8 mouse cellular contexts compared by ENCODE assay signal in the genomic region with DNA sequence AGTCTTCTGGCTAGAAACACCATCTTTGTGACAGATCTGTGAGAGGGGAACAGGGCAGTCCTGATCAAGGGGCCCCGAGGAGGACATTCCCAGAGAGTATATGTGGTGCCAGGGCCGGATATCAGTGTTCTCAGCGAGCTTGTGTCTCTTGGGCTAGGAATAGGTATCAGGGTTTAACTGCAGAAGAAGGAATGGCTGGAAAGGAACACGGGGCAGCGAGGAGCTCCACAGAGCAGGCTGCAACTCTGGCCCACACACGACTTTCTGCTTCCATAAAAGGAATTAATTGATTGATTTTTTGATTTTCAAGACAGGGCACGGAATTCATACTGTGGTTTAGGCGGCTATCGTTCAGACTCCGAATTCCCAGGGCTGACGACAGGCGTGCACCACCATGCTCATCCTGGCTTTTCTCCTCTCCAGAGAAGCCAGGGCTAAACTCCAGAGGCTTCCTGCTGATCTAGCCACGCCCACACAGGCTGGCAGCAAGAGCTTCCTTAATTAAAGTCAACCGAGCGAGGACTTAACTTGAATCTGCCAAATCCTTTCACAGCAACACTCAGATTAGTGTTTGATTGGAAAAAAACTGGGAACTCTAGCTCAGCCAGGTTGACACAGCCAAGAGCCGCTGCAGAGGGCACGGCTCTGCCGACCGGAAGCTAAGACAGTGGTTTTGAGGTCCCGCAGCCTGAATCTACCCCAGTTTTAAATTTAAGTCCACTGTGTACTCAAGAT.
DNase-seq lines count a peak whose midpoint lies in the region; ATAC-seq and TF ChIP-seq lines count a peak whose summit lies in the region.

No protein-coding gene starts in this region.

- peak; percentile 77; the same call in 1 of the 2 replicates for ATAC-seq in embryonic facial prominence, embryonic 12.5 days (ENCODE audit: insufficient number of reproducible peaks, insufficient read depth, low FRiP score, low TSS enrichment)
- peak; percentile 60; the same call in 1 of the 2 replicates for ATAC-seq in heart, embryonic 16.5 days (replicated peaks; ENCODE audit: extremely low read depth, insufficient read depth, low FRiP score)
- ATAC-seq in kidney, postnatal 0 days (replicated peaks; ENCODE audit: low FRiP score, low read depth) = peak; percentile 87
- no peak for ATAC-seq in liver, embryonic 13.5 days (ENCODE audit: low read depth)

- H3K27me3 ChIP-seq in embryonic facial prominence, embryonic 12.5 days = peaks cover 4% of the 10 kb centered on the region; the same call in 1 of the 2 replicates
- H3K27me3 ChIP-seq in heart, embryonic 16.5 days (ENCODE audit: control insufficient read depth, insufficient read depth, low read length) = 0 out of 2 replicates have a peak, but pooled peaks cover 2% of the 10 kb centered on the region
- no peaks in the 10 kb centered on the region for H3K27me3 ChIP-seq in kidney, postnatal 0 days (ENCODE audit: insufficient read depth, low read length)
- H3K27me3 ChIP-seq in liver, embryonic 13.5 days = no peaks in the 10 kb centered on the region

- DNase-seq in ovary, adult 18-20 months (ENCODE audit: low spot score) = peak; percentile 17
- no peak for DNase-seq in ovary, postnatal 10 days (ENCODE audit: low spot score)
- DNase-seq in kidney, postnatal 0 days (ENCODE audit: low spot score) = peak; percentile 85
- DNase-seq in liver, embryonic 13.5 days = no peak
- DNase-seq in neural tube, embryonic 10.5 days (ENCODE audit: extremely low spot score, low spot score) = peak; percentile 48
- peak; percentile 22 for DNase-seq in thymus, postnatal 4 days

- peak overlapping the region; percentile 32 for H3K4me3 ChIP-seq in embryonic facial prominence, embryonic 12.5 days
- H3K4me3 ChIP-seq in heart, embryonic 16.5 days (ENCODE audit: low read length) = peak overlapping the region; percentile 48
- H3K4me3 ChIP-seq in kidney, postnatal 0 days (replicated peaks; ENCODE audit: low read depth, low read length) = peak overlapping the region; percentile 20
- H3K4me3 ChIP-seq in liver, embryonic 13.5 days (replicated peaks) = peak overlapping the region; percentile 7; the same call in 1 of the 2 replicates

- peak overlapping the region; percentile 19 for H3K9ac ChIP-seq in embryonic facial prominence, embryonic 12.5 days
- H3K9ac ChIP-seq in heart, embryonic 16.5 days (ENCODE audit: low read length) = peak overlapping the region; percentile 58
- peak overlapping the region; percentile 40; the same call in 1 of the 2 replicates for H3K9ac ChIP-seq in kidney, postnatal 0 days (ENCODE audit: low read depth, low read length)
- no peak overlapping the region for H3K9ac ChIP-seq in liver, embryonic 13.5 days

- no peaks in the 10 kb centered on the region for H3K36me3 ChIP-seq in embryonic facial prominence, embryonic 12.5 days
- H3K36me3 ChIP-seq in heart, embryonic 16.5 days (ENCODE audit: control insufficient read depth, insufficient read depth) = no peaks in the 10 kb centered on the region
- H3K36me3 ChIP-seq in kidney, postnatal 0 days (ENCODE audit: insufficient read depth, low read length) = no peaks in the 10 kb centered on the region
- H3K36me3 ChIP-seq in liver, embryonic 13.5 days = no peaks in the 10 kb centered on the region

- no peak for TF ChIP-seq CTCF in kidney, postnatal 0 days (IDR thresholded peaks at IDR 0.05; ENCODE audit: low read depth)

- H3K9me3 ChIP-seq in embryonic facial prominence, embryonic 12.5 days = no peaks in the 10 kb centered on the region
- H3K9me3 ChIP-seq in heart, embryonic 16.5 days (replicated peaks; ENCODE audit: control insufficient read depth, low read length) = no peaks in the 10 kb centered on the region
- no peaks in the 10 kb centered on the region for H3K9me3 ChIP-seq in kidney, postnatal 0 days (replicated peaks; ENCODE audit: low read length)
- H3K9me3 ChIP-seq in liver, embryonic 13.5 days (replicated peaks) = no peaks in the 10 kb centered on the region

- H3K4me2 ChIP-seq in embryonic facial prominence, embryonic 12.5 days (replicated peaks) = peak overlapping the region; percentile 60
- peak overlapping the region; percentile 66 for H3K4me2 ChIP-seq in heart, embryonic 16.5 days (ENCODE audit: low read depth, low read length)
- H3K4me2 ChIP-seq in kidney, postnatal 0 days (ENCODE audit: low read length) = peak overlapping the region; percentile 57
- H3K4me2 ChIP-seq in liver, embryonic 13.5 days = peak overlapping the region; percentile 51

- WGBS in embryonic facial prominence, embryonic 12.5 days = 7% methylated on average over 20 of the region's 20 CpGs
- 5% methylated on average over 20 of the region's 20 CpGs for WGBS in heart, embryonic 16.5 days
- WGBS in kidney, postnatal 0 days = 8% methylated on average over 20 of the region's 20 CpGs
- WGBS in liver, embryonic 13.5 days (ENCODE audit: insufficient replicate concordance) = 13% methylated on average over 20 of the region's 20 CpGs

- no peak overlapping the region for H3K27ac ChIP-seq in embryonic facial prominence, embryonic 12.5 days
- H3K27ac ChIP-seq in heart, embryonic 16.5 days (ENCODE audit: low read length) = no peak overlapping the region
- H3K27ac ChIP-seq in kidney, postnatal 0 days = peak overlapping the region; percentile 54; the same call in 1 of the 2 replicates
- no peak overlapping the region for H3K27ac ChIP-seq in liver, embryonic 13.5 days

- H3K4me1 ChIP-seq in embryonic facial prominence, embryonic 12.5 days = peaks cover 4% of the 10 kb centered on the region; the same call in 1 of the 2 replicates
- H3K4me1 ChIP-seq in heart, embryonic 16.5 days (ENCODE audit: control insufficient read depth, insufficient read depth, low read length) = no peaks in the 10 kb centered on the region
- peaks cover 6% of the 10 kb centered on the region; the same call in 1 of the 2 replicates for H3K4me1 ChIP-seq in kidney, postnatal 0 days (replicated peaks; ENCODE audit: insufficient read depth, low read length)
- H3K4me1 ChIP-seq in liver, embryonic 13.5 days (replicated peaks) = peaks cover 3% of the 10 kb centered on the region; the same call in 1 of the 2 replicates

Comparison
In these comparisons a context has a peak if more than half of its experiments do, and no peak if none do; other contexts are left out.
1. DNase-seq: peak in ovary, adult 18-20 months (single experiment), kidney, postnatal 0 days (single experiment), neural tube, embryonic 10.5 days (single experiment) and thymus, postnatal 4 days (single experiment); none in ovary, postnatal 10 days (single experiment) and liver, embryonic 13.5 days (single experiment).
2. Peak in every context shown above with its lines, with median percentiles within 50 percentile points of each other: H3K4me2 ChIP-seq and H3K4me3 ChIP-seq.